Mouse (Mus musculus) cerebellum, adult (tissue): ENCODE data around the gene Mgp.

Experiments used
- ATAC-seq: cut with Nextera tagmentation; 2 replicates; pipeline ENCODE4 v1.9.2; 2017; ENCODE audit warnings: mild to moderate bottlenecking, moderate library complexity, mixed read lengths; ENCODE audit not compliant: insufficient number of reproducible peaks, low FRiP score, low TSS enrichment

The Mgp gene

DNA sequence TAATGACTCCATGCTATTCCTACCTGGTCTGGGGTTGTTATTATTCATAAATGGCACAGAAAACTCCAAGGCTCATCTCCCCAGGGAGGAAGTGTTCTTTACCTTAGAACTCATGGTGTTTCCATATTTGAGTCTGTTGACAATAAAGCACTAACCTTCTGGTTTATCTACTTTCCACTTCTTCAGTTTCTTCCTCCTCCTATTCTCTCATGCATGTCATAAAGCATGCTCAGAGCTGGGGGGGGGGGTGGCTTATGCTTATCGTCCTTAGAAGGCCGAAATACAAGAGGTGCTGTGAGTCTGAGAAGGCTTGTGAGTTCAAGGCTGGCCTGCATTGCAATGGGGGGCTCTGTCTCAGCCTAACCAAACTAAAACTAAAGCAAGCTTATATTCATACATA is 20.4 kb downstream of the Mgp start:
- ATAC-seq: no peak

DNA sequence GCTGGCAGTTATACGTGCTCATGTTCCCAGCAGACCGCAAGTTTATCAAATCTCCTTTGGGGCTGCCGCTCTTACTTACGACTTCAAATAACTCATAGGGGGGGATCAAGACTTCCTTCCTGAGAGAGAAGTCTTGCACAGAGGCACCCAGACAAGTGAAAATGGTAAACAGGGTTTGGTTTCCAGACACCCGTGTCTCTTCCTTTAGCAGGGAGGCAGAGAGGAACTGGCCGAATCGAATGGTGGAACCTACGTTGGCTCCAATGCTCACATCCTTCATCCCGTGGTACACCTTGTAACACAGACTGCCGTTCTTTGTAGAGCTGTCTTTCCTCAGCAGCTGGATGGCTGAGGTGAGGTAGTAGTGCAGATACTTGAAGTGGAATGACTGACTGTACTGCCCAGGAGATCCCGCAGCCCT is 21.3 kb downstream of the Mgp start:
- ATAC-seq: no peak

DNA sequence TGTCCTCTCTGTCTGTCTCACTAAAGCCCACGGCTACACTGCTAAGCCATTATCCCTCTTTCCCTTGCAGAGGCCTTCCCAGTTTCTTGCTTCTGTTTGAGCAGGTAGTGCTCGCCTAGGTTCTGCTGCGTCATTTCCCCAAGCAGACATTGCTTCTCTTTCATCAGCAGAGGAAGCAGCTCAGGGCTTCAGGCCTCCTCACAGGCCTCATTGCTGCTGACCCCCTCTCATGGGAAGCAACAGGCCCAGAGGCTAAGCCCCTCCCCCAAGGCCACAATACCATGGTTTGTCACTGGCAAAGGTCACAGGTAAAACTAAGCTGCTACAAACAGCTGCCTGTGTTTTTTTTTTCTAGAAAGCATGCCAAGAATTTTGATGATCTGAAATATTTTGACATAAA is 22.9 kb downstream of the Mgp start:
- ATAC-seq: no peak

DNA sequence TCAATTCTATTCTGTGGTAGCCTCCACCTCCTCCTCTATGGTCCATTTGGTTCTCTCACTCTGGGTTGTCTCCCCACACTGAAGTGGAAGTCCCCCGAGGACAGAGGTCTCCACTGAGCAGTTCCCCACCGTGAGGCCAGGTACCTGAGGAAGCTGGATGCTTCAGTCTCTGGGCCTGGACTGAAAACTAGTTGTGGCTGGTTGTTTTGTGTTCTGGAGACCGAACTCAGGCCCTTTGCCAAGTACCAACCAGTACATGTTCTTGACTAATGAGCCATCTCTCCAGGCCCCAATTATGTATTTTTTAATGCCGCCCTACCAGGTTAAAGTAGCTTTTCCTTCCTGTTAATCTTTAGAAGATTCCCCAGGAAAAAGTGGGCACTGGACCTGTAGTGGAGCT is 23.3 kb downstream of the Mgp start:
- no peak for ATAC-seq

DNA sequence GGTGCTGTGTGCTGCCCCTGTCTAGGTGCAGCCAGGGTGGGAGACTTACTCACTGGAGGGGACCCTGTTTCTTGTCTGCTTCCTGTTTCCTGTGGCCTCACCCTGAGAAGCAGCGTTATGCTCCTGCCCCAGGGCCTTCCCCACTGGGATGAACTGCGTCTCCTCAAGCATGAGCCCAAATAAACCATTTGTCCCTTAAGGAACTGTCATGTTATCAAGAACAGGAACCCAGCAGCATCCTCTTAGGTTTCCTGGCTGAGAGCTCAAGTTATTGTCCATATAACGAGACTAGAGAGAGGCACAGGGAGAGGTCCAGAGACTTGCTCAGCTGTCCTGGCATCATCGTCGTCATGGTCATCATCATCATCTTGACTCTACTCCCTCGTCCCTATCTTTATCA is 25.4 kb downstream of the Mgp start:
- no peak for ATAC-seq

DNA sequence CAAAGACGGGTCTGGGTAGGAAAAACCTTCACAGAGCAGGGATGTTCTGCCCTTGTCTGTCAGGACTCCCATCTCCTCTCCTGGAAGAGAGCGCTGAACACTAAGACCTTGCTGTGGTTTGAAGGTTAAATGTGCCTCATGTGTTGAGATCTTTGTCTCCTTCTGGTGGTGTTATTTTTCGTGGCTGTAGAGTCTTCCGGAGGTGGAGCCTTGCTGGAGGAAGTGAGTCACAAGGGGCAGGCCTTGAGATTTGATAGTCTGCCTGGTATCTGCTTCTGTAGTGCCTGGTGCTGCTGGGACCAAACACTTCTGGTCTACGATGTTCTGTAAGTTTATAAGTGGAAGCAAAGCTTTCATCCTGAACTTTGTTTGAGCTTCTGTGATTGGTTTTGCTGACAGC is 26.7 kb downstream of the Mgp start:
- no peak for ATAC-seq

DNA sequence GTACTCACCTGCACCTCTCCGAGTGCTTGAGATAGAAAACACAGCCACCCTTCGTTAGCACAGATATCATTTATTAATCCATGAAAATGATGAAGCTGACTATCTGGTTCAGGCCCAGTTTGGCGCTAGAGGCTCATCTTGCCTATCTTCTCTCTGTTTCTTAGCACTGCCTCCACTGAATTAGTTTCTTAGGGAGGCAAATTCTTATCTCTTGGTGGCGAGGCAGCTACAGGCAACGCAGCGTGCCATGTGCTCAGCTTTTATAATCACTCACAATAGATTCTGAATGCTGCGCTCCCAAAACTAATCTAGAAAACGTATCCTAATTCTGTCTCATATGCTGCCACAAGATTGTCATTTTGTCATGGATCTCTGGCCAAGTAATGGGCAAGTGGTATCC is 27.2 kb downstream of the Mgp start:
- no peak for ATAC-seq

DNA sequence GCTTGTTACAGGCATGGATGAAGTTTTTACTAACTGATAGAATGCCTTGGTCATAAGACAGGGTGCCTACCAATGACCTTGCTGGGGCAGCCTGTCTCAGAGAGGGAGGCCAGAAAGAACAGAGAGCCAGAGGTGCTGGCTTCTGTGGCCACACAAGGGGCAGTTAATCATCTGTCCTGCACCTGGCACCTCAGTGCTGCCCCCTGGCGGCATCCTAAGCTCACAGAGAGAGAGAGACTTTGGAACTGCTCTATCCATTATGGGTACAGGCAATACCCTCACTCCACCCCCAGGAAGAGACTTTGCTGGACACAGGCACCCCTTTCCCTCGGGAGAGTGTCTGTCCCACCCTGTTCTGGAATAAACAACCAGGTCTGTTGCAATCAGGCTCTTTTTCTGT is 27.8 kb downstream of the Mgp start:
- no peak for ATAC-seq

DNA sequence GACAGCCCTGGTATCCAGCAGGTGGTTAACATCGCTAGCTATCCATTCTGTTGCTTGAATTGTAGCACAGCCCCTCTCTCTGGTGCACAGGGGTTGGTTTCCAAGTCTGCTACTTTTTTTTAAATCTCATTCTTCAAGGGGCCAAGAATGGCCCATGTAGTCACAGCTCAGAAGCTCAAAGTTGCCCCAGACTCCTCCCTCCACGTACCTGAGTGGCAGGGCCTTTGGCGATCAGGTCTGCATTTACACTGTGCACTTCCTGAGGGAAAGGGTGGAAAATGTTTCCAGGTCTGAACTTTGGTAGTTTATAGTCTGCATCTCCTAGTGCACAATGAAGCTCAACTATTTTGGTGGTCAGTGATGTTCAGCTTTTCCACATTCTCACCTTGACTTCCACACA is 28.4 kb downstream of the Mgp start:
- no peak for ATAC-seq

DNA sequence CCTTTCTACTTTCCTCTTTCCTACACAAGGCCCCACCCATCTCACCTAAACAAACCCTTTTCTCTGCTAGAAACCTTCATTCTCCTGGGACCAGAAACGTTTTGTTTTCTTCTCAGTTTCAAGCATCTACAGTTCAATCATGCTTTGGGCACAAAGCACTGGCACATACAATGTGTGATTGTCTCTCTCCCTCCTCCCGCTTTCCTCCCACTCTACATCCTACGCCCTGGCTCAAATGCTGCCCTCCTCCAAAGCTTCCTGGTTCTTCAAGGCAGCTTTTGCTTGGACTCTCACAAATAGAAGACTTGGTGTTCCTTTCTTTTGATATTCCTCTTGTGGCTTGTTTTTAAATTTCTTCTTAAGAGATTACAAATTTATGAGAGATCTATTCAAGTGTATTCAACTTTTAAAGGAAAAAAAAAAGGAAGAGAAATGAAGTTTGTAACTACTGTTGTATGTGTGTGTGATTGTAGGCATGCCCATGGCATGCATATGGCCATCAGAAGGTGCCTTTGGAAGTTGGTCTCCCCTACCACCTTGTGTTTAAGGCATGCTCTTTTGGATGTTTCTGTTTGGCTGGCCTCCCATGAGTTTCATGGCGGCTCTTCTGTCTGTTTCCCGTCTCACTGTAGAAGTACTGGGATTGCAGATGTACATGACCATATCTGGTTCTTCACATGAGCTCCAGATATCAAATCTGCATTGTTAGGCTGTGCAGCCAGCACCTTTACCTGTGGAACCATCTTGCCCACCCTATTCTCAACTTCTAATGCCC is 29.7 kb downstream of the Mgp start:
- no peak for ATAC-seq

DNA sequence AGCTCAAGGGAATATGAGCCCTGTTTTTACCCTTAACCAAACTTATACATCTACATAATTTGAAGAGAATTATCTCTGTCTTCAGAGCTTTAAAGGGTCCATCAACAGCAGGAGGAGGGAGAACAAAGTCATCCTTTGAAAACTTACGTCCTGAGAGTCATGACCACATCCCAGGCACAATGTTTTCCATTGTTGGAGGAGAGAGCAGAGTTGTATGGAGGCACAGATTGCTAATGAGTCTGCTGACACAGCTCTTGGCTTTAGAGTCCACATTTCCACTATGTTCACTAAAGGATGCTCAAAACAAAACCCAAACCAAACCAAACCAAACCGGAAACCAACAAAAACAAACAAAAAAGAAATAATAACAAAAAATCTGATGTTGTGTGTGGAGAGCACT is 30.7 kb downstream of the Mgp start:
- no peak for ATAC-seq

DNA sequence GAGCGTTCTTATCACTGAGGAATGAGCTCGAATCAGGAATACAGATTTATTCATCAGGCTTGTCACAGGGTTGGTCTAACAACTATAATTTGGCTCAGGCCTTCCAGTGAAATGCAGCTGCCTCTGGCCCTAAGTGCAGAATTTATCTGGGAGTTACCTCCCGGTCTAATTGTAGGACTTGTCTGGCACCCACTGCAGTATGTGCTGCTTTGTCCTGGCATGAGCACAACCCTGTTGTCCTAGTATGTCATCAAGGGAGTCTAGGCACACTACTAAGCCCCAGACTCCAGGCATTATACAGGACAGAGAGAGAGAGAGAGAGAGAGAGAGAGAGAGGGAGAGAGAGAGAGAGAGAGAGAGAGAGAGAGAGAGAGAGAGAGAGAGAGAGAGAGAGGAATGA is 38.3 kb downstream of the Mgp start:
- no peak for ATAC-seq

DNA sequence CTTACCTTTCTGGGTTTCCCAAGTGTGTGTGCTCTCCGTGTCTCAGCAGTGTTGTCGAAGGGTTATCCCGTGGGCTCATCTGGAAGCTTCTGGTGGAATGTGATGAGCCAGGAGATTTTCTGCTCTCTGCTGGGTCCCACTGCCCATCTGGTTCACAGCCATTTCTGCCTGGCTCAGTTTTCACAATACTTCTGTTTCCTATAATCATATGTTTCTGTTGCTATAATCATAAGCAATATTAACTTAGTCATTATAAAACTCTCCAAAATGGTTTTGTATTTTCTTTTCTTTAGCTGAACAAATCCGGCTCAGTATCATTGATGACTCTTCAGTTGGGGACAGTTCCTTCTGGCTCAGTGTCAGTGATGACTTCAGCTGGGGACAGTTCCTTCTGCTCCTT is 40.3 kb downstream of the Mgp start, which contains the start of gene Smco3:
TSS of gene Smco3 (minus strand) at position 101 of the 400 bp plus-strand sequence.
- ATAC-seq: no peak

DNA sequence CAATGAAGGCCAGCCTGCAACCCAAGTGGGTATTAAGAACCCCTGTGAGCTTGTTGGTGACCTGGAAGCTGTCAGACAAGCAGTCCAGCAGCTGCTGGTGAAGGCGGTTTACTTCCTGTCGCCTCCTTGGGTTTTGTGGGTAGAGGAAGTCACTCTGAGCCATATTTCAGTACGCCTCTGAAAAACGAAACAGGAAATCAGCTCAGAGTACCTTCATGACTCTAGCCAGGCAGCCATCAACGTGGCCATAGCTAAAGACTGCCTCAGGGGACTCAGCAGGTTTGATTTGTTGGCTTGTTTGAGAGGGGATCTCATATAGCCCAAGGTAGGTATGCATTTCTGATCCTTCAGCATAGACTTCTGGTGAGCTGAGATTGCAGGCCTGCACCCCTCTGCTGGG is 43.9 kb downstream of the Mgp start:
- ATAC-seq: no peak

DNA sequence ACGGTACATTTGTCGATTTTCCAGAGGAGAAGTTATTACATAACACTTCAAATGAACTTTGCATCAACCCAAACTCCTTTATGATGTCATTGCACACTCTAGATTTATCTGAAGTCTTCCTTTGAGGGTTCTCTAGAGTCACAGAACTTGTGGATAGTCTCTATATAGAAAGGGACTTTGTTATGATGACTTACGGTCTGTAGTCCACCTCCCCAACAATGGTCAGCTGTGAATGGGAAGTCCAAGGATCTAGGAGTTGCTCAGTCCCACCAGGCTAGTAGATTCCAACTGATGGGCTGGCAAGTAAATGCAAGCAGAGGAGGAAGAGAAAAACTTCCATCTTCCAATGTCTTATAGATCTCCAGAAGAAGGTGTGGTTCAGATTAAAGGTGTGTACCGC is 46.9 kb downstream of the Mgp start:
- no peak for ATAC-seq

DNA sequence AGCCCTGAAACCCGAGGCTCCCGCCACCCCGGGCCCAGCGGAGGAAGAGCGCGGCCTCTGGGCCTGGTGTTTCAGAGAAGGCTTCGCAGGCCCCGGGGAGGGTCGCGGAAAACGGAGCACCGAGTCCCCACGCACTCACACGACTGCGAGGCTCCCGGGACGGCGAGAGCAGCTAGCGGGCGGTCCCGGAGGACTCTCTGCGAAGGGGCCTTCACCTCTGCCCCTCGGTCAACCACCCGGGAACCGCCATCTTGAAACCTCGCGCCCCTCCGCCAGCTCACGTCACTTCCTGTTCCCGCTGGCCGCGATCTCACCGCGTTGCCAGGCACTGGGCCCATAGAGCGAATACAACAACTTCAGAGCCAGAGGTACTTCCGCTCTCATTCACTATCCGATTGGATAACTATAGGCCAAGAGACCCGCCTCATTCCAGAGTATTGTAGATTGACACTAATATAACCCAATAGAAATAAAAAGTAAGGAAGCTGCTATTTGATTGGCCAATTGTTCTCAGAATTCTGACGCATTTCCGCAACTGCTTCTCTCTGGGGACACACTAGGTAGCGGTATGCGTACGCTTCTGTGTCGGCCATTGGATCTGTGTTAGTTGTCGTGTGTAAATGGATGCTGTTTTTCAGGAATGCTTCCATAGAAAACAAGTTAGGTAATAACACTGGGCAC is 47.6 kb downstream of the Mgp start, which contains the start of gene Wbp11:
TSS of gene Wbp11 (minus strand) at position 353 of the 681 bp plus-strand sequence.
- peak; percentile 100 for ATAC-seq

DNA sequence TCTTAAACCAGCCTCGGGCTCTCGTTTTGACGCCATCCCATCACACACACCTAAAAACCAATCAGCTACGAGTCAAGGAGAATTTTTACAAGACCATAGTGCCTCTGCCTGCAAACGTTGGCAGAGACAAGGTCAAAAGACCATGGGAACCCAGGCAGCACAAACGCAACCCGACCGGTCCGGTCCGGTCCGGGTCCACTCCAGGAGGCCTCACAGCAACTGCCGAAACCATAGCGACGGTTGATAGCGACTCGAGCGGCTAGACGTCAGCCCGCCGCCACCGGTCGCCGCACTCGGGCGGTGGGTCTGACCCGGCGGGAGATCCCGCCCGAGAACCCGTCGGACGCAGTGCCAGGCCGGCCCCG is 48.1 kb downstream of the Mgp start, which contains the start of gene BC049715:
TSS of gene BC049715 (plus strand) at position 111 of the 365 bp plus-strand sequence.
- 0 out of 2 replicates have a peak, but pooled peaks have one; percentile 4 for ATAC-seq

DNA sequence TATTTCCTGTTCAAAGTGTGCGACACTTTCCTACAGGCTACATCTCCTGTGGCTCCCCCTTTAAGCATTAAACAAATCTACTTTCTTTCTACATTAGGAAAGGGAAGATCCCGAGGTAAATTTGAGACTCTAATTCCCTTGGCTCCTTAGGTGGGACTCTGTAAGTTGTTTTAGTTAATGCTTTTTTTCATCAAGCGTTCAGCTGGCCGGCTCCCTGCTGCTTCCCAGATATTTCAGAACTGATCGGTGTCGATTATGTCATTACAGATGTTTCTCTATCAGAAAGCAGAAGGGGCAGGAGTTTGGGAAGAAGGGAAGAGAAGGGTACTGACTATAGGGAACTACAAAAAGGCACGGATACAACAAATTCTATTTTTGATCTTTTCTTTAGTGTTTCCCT is 48.5 kb downstream of the Mgp start:
- ATAC-seq: no peak

DNA sequence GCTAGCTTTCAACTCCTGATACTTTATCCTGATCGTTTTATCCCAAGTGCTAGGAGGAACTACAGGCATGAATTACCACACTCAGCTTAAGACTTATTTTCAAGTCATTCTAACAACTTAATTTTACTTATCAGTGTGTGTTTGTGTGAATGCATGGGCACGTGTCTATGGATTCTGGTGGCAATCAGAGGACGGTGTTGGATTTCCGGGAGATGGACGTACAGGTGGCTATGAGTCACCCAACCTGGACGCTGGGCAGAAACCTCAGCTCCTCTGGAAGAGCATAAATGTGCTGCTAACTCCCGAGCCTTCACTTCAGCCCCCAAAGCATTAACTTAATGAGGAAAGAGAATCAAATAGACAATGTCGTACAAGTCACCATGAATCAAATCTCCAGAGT is 50.6 kb downstream of the Mgp start:
- ATAC-seq: no peak
